ENCODE assay signal across 8 mouse cellular contexts in the genomic region with DNA sequence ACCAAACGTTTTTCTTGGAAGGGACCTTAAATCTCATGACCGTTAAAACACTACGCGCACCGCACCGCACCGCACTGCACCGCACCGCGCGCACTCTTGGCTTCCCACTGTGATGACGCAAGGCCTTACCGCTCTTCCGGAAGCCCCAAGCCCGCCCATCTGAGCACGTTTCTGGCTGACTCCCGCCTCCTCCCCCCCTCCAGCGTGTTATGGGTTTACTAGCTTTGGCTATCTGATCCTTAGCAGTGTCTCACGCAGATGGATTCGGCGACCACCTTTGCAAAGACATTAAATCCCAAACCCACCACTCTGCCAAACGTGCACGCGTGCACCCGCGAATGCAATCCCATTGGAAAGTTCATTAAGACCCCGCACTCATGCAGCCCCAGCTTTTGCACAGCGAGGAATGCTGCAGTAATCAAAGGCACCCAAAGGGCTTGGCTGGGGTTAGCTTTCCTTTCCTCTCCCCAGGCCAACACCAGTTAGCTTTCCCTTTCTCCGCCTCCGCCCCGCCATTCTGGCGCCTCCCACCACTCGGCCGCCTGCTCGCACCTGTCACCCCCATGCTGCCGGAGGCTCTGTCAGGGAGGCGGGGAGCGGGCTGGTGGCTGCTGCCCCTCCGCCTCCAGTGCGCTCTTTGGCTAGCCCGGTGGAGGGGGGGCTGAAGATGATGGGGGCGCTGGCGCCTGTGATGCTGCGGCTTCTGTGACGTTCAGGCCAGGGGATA. TPM values are rescaled to one million over a fixed set of nuclear protein-coding genes. Genes with fewer than 3 reads are reported as not detected.
A peak's percentile ranks its signal among the peaks of the same experiment; 100 is the strongest.
DNase-seq lines count a peak whose midpoint lies in the region; ATAC-seq and TF ChIP-seq lines count a peak whose summit lies in the region.

Spata32 (minus strand) TSS at position 643 of the 727 bp plus-strand sequence.

- TF ChIP-seq CTCF in left cerebral cortex, adult 2 months (IDR thresholded peaks at IDR 0.05): no peak

- peak within 1 kb of the TSS; percentile 99 for H3K4me2 ChIP-seq in hindbrain, embryonic 14.5 days (replicated peaks)

- peaks cover 21% of the 10 kb centered on the region for H3K36me3 ChIP-seq in hindbrain, embryonic 14.5 days (replicated peaks; ENCODE audit: control insufficient read depth, insufficient read depth)

- ATAC-seq in hindbrain, embryonic 14.5 days (ENCODE audit: low FRiP score): peak; percentile 88

- H3K4me3 ChIP-seq in hindbrain, embryonic 14.5 days (replicated peaks; ENCODE audit: low read length): peak within 1 kb of the TSS; percentile 55
- H3K4me3 ChIP-seq in left cerebral cortex, adult 2 months: peak within 1 kb of the TSS; percentile 56

- H3K9ac ChIP-seq in hindbrain, embryonic 14.5 days: peak within 1 kb of the TSS; percentile 77

- under 1% methylated on average over 44 of the region's 45 CpGs for WGBS in hindbrain, embryonic 14.5 days

- peak; percentile 66 for DNase-seq in Muller cell, postnatal 12 days (ENCODE audit: inconsistent ontology term)
- peak; percentile 83 to 89 for DNase-seq in cerebellum, adult 18-20 months
- DNase-seq in forelimb bud, embryonic 11.5 days (ENCODE audit: low read depth, low spot score): peak; percentile 45
- DNase-seq in hindbrain, embryonic 14.5 days (ENCODE audit: low spot score): peak; percentile 77
- DNase-seq in left cerebral cortex, adult 2 months (ENCODE audit: extremely low spot score in 1 of 2, low spot score in 2 of 2): peak; percentile 58 to 71
- peak; percentile 61 for DNase-seq in lung, postnatal 36 days
- peak; percentile 76 for DNase-seq in retina, postnatal 1 day
- DNase-seq in urinary bladder, postnatal 25 days (ENCODE audit: low spot score): peak; percentile 50

- H3K9me3 ChIP-seq in hindbrain, embryonic 14.5 days (ENCODE audit: control insufficient read depth, low read length): no peaks in the 10 kb centered on the region

- no peaks in the 10 kb centered on the region for H3K27me3 ChIP-seq in hindbrain, embryonic 14.5 days (ENCODE audit: control insufficient read depth, insufficient read depth, low read length)

- intact Hi-C loops in left cerebral cortex, adult 2 months (cut with DNase I): loop anchor here (1.0 kb wide), 1 partner anchor 19 kb away; no protein-coding TSS in a partner anchor

- H3K27ac ChIP-seq in hindbrain, embryonic 14.5 days: peak within 1 kb of the TSS; percentile 81
- H3K27ac ChIP-seq in left cerebral cortex, adult 2 months: peak within 1 kb of the TSS; percentile 84

- H3K4me1 ChIP-seq in hindbrain, embryonic 14.5 days (replicated peaks; ENCODE audit: control insufficient read depth, insufficient read depth, low read length): peaks cover 9% of the 10 kb centered on the region

RNA-seq across cellular contexts. Expression of gene Spata32, which starts in this region (rescaled TPM):
- polyA plus RNA-seq in hindbrain, embryonic 14.5 days (2014; fragmentation: Nextera tagmentation; extraction: Ambion mirVana): 0.29 and 0.31 TPM in 2 replicates
- 1 to 10 TPM; 1.7 to 2.9 TPM for total RNA-seq in left cerebral cortex, adult 2 months (2021)

Comparison
In these comparisons a context has a peak if more than half of its experiments do, and no peak if none do; other contexts are left out.
1. Peak in every context shown above with its lines: DNase-seq, ATAC-seq, H3K4me3 ChIP-seq and H3K27ac ChIP-seq.
2. Peak in DNase-seq, ATAC-seq, H3K4me3 ChIP-seq, H3K27ac ChIP-seq, H3K9ac ChIP-seq and H3K4me2 ChIP-seq in hindbrain, embryonic 14.5 days; RNA of the gene not detected or under 1 TPM.